8 mouse cellular contexts compared by ENCODE assay signal in genomic region chr2:121449545-121450011, GRCm38 (mm10). TPM values are rescaled to one million over a fixed set of nuclear protein-coding genes. Genes with fewer than 3 reads are reported as not detected.
A peak's percentile ranks its signal among the peaks of the same experiment; 100 is the strongest.
DNase-seq lines count a peak whose midpoint lies in the region; ATAC-seq and TF ChIP-seq lines count a peak whose summit lies in the region.

No protein-coding gene starts in this region.

- no peak for DNase-seq in cerebellum, postnatal 14 days
- DNase-seq in spleen, adult 2 months (ENCODE audit: low read depth in 1 of 2, low spot score in 2 of 2): no peak
- DNase-seq in spleen, postnatal 4 days (ENCODE audit: low spot score in 2 of 2): no peak
- DNase-seq in hindbrain, postnatal 0 days (ENCODE audit: low spot score): no peak
- DNase-seq in midbrain, embryonic 10.5 days (ENCODE audit: low spot score): no peak
- DNase-seq in embryo, embryonic 11 days: no peak

- peak overlapping the region; percentile 96 for H3K4me3 ChIP-seq in spleen, adult 2 months (ENCODE audit: extremely low read depth, insufficient read depth, insufficient read length)
- H3K4me3 ChIP-seq in hindbrain, postnatal 0 days (ENCODE audit: low read length): peak overlapping the region; percentile 89
- H3K4me3 ChIP-seq in midbrain, embryonic 10.5 days: peak overlapping the region; percentile 99

- H3K9me3 ChIP-seq in hindbrain, postnatal 0 days (ENCODE audit: low read length): no peaks in the 10 kb centered on the region
- H3K9me3 ChIP-seq in midbrain, embryonic 10.5 days (replicated peaks): no peaks in the 10 kb centered on the region

- no peaks in the 10 kb centered on the region for H3K27me3 ChIP-seq in spleen, adult 2 months (ENCODE audit: control insufficient read depth, insufficient read depth, low read length)
- H3K27me3 ChIP-seq in hindbrain, postnatal 0 days (ENCODE audit: insufficient read depth, low read length): no peaks in the 10 kb centered on the region
- H3K27me3 ChIP-seq in midbrain, embryonic 10.5 days (ENCODE audit: low read depth, poor library complexity, severe bottlenecking): no peaks in the 10 kb centered on the region

- H3K9ac ChIP-seq in hindbrain, postnatal 0 days (replicated peaks; ENCODE audit: low read length): peak overlapping the region; percentile 92

- no peak for TF ChIP-seq POLR2A in spleen, adult 2 months (IDR thresholded peaks at IDR 0.05; ENCODE audit: low read depth, low read length)

- 0 out of 2 replicates have a peak, but pooled peaks have one; percentile 3 for ATAC-seq in cerebellum, adult (ENCODE audit: insufficient number of reproducible peaks, low FRiP score, low TSS enrichment)
- peak; percentile 65 for ATAC-seq in hindbrain, postnatal 0 days
- ATAC-seq in granulocyte monocyte progenitor cell, adult 5-6 weeks (replicated peaks; ENCODE audit: poor library complexity, severe bottlenecking): no peak

- TF ChIP-seq CTCF in spleen, adult 2 months (IDR thresholded peaks at IDR 0.05; ENCODE audit: extremely low read depth, insufficient read depth, insufficient read length, insufficient replicate concordance): no peak
- TF ChIP-seq CTCF in hindbrain, postnatal 0 days (IDR thresholded peaks at IDR 0.05; ENCODE audit: low read depth): no peak

- H3K4me1 ChIP-seq in spleen, adult 2 months (ENCODE audit: control insufficient read depth, insufficient read depth, insufficient read length): peaks cover 6% of the 10 kb centered on the region
- 0 out of 2 replicates have a peak, but pooled peaks cover 4% of the 10 kb centered on the region for H3K4me1 ChIP-seq in hindbrain, postnatal 0 days (ENCODE audit: insufficient read depth, low read length)
- H3K4me1 ChIP-seq in midbrain, embryonic 10.5 days: peaks cover 33% of the 10 kb centered on the region

- H3K36me3 ChIP-seq in spleen, adult 2 months (ENCODE audit: control insufficient read depth, insufficient read depth, low read length): peaks cover 10% of the 10 kb centered on the region
- peaks cover 13% of the 10 kb centered on the region; the same call in 1 of the 2 replicates for H3K36me3 ChIP-seq in hindbrain, postnatal 0 days (ENCODE audit: insufficient read depth, low read length)
- peaks cover 35% of the 10 kb centered on the region for H3K36me3 ChIP-seq in midbrain, embryonic 10.5 days

- WGBS in spleen, adult 2 months: under 1% methylated on average over 54 of the region's 54 CpGs
- under 1% methylated on average over 53 of the region's 54 CpGs for WGBS in hindbrain, postnatal 0 days
- WGBS in midbrain, embryonic 10.5 days: under 1% methylated on average over 54 of the region's 54 CpGs

- peak overlapping the region; percentile 79 for H3K4me2 ChIP-seq in hindbrain, postnatal 0 days (ENCODE audit: low read depth, low read length)

- H3K27ac ChIP-seq in spleen, adult 2 months (ENCODE audit: insufficient read depth, low read length): peak overlapping the region; percentile 95
- peak overlapping the region; percentile 98 for H3K27ac ChIP-seq in hindbrain, postnatal 0 days
- H3K27ac ChIP-seq in midbrain, embryonic 10.5 days (replicated peaks): peak overlapping the region; percentile 96

RNA-seq across cellular contexts. Expression of gene Serf2, which starts 0.6 kb away (rescaled TPM):
- 206 and 255 TPM in 2 replicates for polyA plus RNA-seq in spleen, adult 2 months (2012; rRNA removed)
- 420 and 667 TPM in 2 replicates for total RNA-seq in hindbrain, postnatal 0 days (2014; rRNA removed)
- polyA plus RNA-seq in hindbrain, postnatal 0 days (2015; fragmentation: Nextera tagmentation; extraction: Ambion mirVana): 306 and 336 TPM in 2 replicates
- 488 and 493 TPM in 2 replicates for polyA plus RNA-seq in midbrain, embryonic 10.5 days (2016; fragmentation: Nextera tagmentation; extraction: Ambion mirVana)
- total RNA-seq in granulocyte monocyte progenitor cell, adult 5-6 weeks (2014; fragmentation: Nextera tagmentation): 530 and 577 TPM in 2 replicates
- total RNA-seq in granulocyte monocyte progenitor cell, adult 5-6 weeks (2017): 211 and 218 TPM in 2 replicates

RNA-seq across cellular contexts. Expression of gene Hypk, which starts 3.5 kb away (rescaled TPM):
- 3.2 and 5.8 TPM in 2 replicates for polyA plus RNA-seq in spleen, adult 2 months (2012; rRNA removed)
- 5.4 and 12.5 TPM in 2 replicates for total RNA-seq in hindbrain, postnatal 0 days (2014; rRNA removed)
- 110 and 119 TPM in 2 replicates for polyA plus RNA-seq in hindbrain, postnatal 0 days (2015; fragmentation: Nextera tagmentation; extraction: Ambion mirVana)
- polyA plus RNA-seq in midbrain, embryonic 10.5 days (2016; fragmentation: Nextera tagmentation; extraction: Ambion mirVana): 125 and 129 TPM in 2 replicates
- 103 and 133 TPM in 2 replicates for total RNA-seq in granulocyte monocyte progenitor cell, adult 5-6 weeks (2014; fragmentation: Nextera tagmentation)
- total RNA-seq in granulocyte monocyte progenitor cell, adult 5-6 weeks (2017): 78.2 and 90.6 TPM in 2 replicates

RNA-seq across cellular contexts. Expression of gene Ell3, which starts 5.5 kb away (rescaled TPM):
- polyA plus RNA-seq in spleen, adult 2 months (2012; rRNA removed): 22.8 and 26.6 TPM in 2 replicates
- total RNA-seq in hindbrain, postnatal 0 days (2014; rRNA removed): 0.58 TPM in 1 of 2 replicates, not detected in the other
- 1.4 and 1.7 TPM in 2 replicates for polyA plus RNA-seq in hindbrain, postnatal 0 days (2015; fragmentation: Nextera tagmentation; extraction: Ambion mirVana)
- 2.2 and 2.5 TPM in 2 replicates for polyA plus RNA-seq in midbrain, embryonic 10.5 days (2016; fragmentation: Nextera tagmentation; extraction: Ambion mirVana)
- total RNA-seq in granulocyte monocyte progenitor cell, adult 5-6 weeks (2014; fragmentation: Nextera tagmentation): not detected in 2 replicates
- not detected in 2 replicates for total RNA-seq in granulocyte monocyte progenitor cell, adult 5-6 weeks (2017)

RNA-seq across cellular contexts. Expression of gene Serinc4, which starts 7.0 kb away (rescaled TPM):
- 0.22 and 0.33 TPM in 2 replicates for polyA plus RNA-seq in spleen, adult 2 months (2012; rRNA removed)
- total RNA-seq in hindbrain, postnatal 0 days (2014; rRNA removed): 1.3 and 1.5 TPM in 2 replicates
- polyA plus RNA-seq in hindbrain, postnatal 0 days (2015; fragmentation: Nextera tagmentation; extraction: Ambion mirVana): 0.57 and 1.1 TPM in 2 replicates
- 0.28 and 0.88 TPM in 2 replicates for polyA plus RNA-seq in midbrain, embryonic 10.5 days (2016; fragmentation: Nextera tagmentation; extraction: Ambion mirVana)
- total RNA-seq in granulocyte monocyte progenitor cell, adult 5-6 weeks (2014; fragmentation: Nextera tagmentation): not detected in 2 replicates
- 0.26 and 0.60 TPM in 2 replicates for total RNA-seq in granulocyte monocyte progenitor cell, adult 5-6 weeks (2017)

RNA-seq across cellular contexts. Expression of gene Mfap1b, which starts 24.3 kb away (rescaled TPM):
- 2.0 and 2.3 TPM in 2 replicates for polyA plus RNA-seq in spleen, adult 2 months (2012; rRNA removed)
- 14.7 and 17.7 TPM in 2 replicates for total RNA-seq in hindbrain, postnatal 0 days (2014; rRNA removed)
- 52.8 and 57.0 TPM in 2 replicates for polyA plus RNA-seq in hindbrain, postnatal 0 days (2015; fragmentation: Nextera tagmentation; extraction: Ambion mirVana)
- polyA plus RNA-seq in midbrain, embryonic 10.5 days (2016; fragmentation: Nextera tagmentation; extraction: Ambion mirVana): 53.2 and 57.2 TPM in 2 replicates
- 23.3 and 30.9 TPM in 2 replicates for total RNA-seq in granulocyte monocyte progenitor cell, adult 5-6 weeks (2014; fragmentation: Nextera tagmentation)
- 45.9 and 52.2 TPM in 2 replicates for total RNA-seq in granulocyte monocyte progenitor cell, adult 5-6 weeks (2017)

Comparison
In these comparisons a context has a peak if more than half of its experiments do, and no peak if none do; other contexts are left out.
1. RNA of gene Hypk, which starts 3.5 kb away (polyA plus RNA-seq): 125 to 129 TPM in midbrain, embryonic 10.5 days and 110 to 119 TPM in hindbrain, postnatal 0 days; 3.2 to 5.8 TPM in spleen, adult 2 months; every median in the first group is over 10 times any median in the second.
2. Peak in every context shown above with its lines, with median percentiles within 50 percentile points of each other: H3K27ac ChIP-seq and H3K4me3 ChIP-seq.